Mouse (Mus musculus): ENCODE results near the gene Spata3. TPM values are rescaled to one million over a fixed set of nuclear protein-coding genes. Genes with fewer than 3 reads are reported as not detected.
"Not testable (repeated sequence)": the region's sequence is repeated elsewhere in the genome, so short reads cannot be mapped to it uniquely, and the experiment has no call there.

Spata3 gene
- polyA plus RNA-seq, 1 experiment from 2014 or later: not detected

- no peak overlapping the region for H3K27ac ChIP-seq (ENCODE audit: low read depth, low read length)
- no peaks in the 10 kb centered on the region for H3K36me3 ChIP-seq (ENCODE audit: control insufficient read depth, insufficient read depth)
- H3K4me2 ChIP-seq (replicated peaks; ENCODE audit: low read depth): no peak overlapping the region
- H3K9me3 ChIP-seq (ENCODE audit: control insufficient read depth): no peaks in the 10 kb centered on the region
- no peaks in the 10 kb centered on the region for H3K27me3 ChIP-seq (replicated peaks; ENCODE audit: control insufficient read depth, insufficient read depth, low read length)
- ATAC-seq: no peak
- H3K9ac ChIP-seq (ENCODE audit: low read depth, low read length): no peak overlapping the region
- no peak overlapping the region for H3K4me3 ChIP-seq (ENCODE audit: low read depth, low read length)
- TF ChIP-seq CTCF (IDR thresholded peaks at IDR 0.05; ENCODE audit: low read depth): no peak
- 79% methylated on average over 4 of the region's 4 CpGs for WGBS
- no peaks in the 10 kb centered on the region for H3K4me1 ChIP-seq (replicated peaks; ENCODE audit: control insufficient read depth, insufficient read depth, low read length)
Measured at GRCm38 (mm10) chr1:85998012-85998411, 18.6 kb upstream of the Spata3 start.

DNA sequence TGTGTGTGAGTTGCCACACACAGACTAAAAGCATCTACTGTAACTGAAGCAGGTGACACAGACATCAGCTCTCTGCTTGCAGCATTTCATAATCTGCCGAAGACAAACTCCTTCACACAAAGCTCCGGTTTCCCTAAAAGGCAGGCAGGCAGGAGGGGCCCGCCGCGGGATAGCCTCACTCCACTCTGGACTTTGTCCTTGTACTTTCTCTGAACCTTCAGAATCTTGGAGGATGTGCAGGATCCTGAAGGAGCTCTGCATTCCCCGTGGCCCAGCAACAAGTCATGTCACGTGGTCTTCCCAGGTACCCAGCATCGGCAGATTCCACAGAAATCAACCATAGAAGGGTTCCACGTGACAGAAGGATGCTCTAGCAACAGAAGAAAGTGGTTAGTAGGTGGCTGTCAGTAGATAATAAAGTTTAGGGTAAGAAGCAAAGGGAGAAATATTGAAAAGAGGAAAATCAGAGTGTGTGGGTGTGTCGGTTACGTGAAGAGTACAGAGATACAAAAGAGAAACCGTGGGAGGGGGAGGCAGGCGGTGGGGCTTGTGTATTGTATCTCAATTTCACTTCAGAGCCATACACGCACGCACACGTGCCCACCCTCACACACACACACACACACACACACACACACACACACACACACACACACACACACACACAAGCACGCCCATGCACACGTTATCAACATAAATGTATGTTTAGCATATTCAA, 16.6 kb upstream of the Spata3 start:
- no peaks in the 10 kb centered on the region for H3K36me3 ChIP-seq (ENCODE audit: control insufficient read depth, insufficient read depth)
- H3K27me3 ChIP-seq (replicated peaks; ENCODE audit: control insufficient read depth, insufficient read depth, low read length): no peaks in the 10 kb centered on the region
- H3K9ac ChIP-seq (ENCODE audit: low read depth, low read length): no peak overlapping the region
- H3K4me2 ChIP-seq (replicated peaks; ENCODE audit: low read depth): 0 out of 2 replicates have a peak overlapping the region, but pooled peaks have one; percentile 21
- 62% methylated on average over 18 of the region's 18 CpGs for WGBS
- TF ChIP-seq CTCF (IDR thresholded peaks at IDR 0.05; ENCODE audit: low read depth): no peak
- no peak overlapping the region for H3K27ac ChIP-seq (ENCODE audit: low read depth, low read length)
- no peaks in the 10 kb centered on the region for H3K9me3 ChIP-seq (ENCODE audit: control insufficient read depth)
- ATAC-seq: peak; percentile 60; the same call in 1 of the 2 replicates
- no peak overlapping the region for H3K4me3 ChIP-seq (ENCODE audit: low read depth, low read length)
- no peaks in the 10 kb centered on the region for H3K4me1 ChIP-seq (replicated peaks; ENCODE audit: control insufficient read depth, insufficient read depth, low read length)

GRCm38 (mm10) chr1:86005540-86005939, 11.1 kb upstream of the Spata3 start:
- Histone ChIP-seq H3K4me1 (replicated peaks; ENCODE audit: control insufficient read depth, insufficient read depth, low read length) (no peaks in the 10 kb centered on the region), H3K27ac (ENCODE audit: low read depth, low read length) (no peak overlapping the region), H3K27me3 (replicated peaks; ENCODE audit: control insufficient read depth, insufficient read depth, low read length) (no peaks in the 10 kb centered on the region), H3K4me2 (replicated peaks; ENCODE audit: low read depth) (no peak overlapping the region), H3K36me3 (ENCODE audit: control insufficient read depth, insufficient read depth) (no peaks in the 10 kb centered on the region), H3K4me3 (ENCODE audit: low read depth, low read length) (no peak overlapping the region), H3K9ac (ENCODE audit: low read depth, low read length) (no peak overlapping the region), H3K9me3 (ENCODE audit: control insufficient read depth) (no peaks in the 10 kb centered on the region)
- no peak for TF ChIP-seq CTCF (IDR thresholded peaks at IDR 0.05; ENCODE audit: low read depth)
- ATAC-seq: no peak
- 83% methylated on average over 10 of the region's 10 CpGs for WGBS

- Histone ChIP-seq H3K4me3 (ENCODE audit: low read depth, low read length) (no peak overlapping the region), H3K27me3 (replicated peaks; ENCODE audit: control insufficient read depth, insufficient read depth, low read length) (no peaks in the 10 kb centered on the region), H3K4me2 (replicated peaks; ENCODE audit: low read depth) (no peak overlapping the region), H3K36me3 (ENCODE audit: control insufficient read depth, insufficient read depth) (no peaks in the 10 kb centered on the region), H3K9ac (ENCODE audit: low read depth, low read length) (no peak overlapping the region), H3K4me1 (replicated peaks; ENCODE audit: control insufficient read depth, insufficient read depth, low read length) (no peaks in the 10 kb centered on the region), H3K9me3 (ENCODE audit: control insufficient read depth) (no peaks in the 10 kb centered on the region), H3K27ac (ENCODE audit: low read depth, low read length) (no peak overlapping the region)
- ATAC-seq: no peak
- WGBS: 92% methylated on average over 6 of the region's 6 CpGs
- no peak for TF ChIP-seq CTCF (IDR thresholded peaks at IDR 0.05; ENCODE audit: low read depth)
Measured at GRCm38 (mm10) chr1:86006040-86006439, 10.6 kb upstream of the Spata3 start.

DNA sequence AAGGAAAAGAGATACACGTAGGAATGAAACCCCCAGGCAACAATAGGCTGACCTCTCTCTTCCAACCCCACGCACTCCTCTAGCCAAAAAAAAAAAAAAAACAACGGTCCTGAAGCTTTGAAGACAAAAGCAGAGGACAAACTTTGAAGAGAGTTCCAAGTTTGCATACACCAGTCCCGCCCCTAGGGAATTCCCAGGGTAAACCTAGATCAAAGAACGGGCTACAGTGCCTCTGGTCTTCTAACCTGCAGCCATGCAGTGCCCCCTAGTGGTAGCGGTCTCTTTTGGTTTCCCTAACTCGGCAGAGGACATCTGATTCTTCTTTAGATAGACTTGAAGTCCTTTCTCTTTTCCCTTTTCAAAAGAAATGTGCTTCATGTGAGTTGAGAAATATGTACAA, 8.8 kb upstream of the Spata3 start:
- peak; percentile 54 for ATAC-seq
- 3% methylated on average over 7 of the region's 7 CpGs for WGBS
- H3K36me3 ChIP-seq (ENCODE audit: control insufficient read depth, insufficient read depth): no peaks in the 10 kb centered on the region
- H3K4me3 ChIP-seq (ENCODE audit: low read depth, low read length): no peak overlapping the region
- no peak overlapping the region for H3K9ac ChIP-seq (ENCODE audit: low read depth, low read length)
- no peak overlapping the region for H3K4me2 ChIP-seq (replicated peaks; ENCODE audit: low read depth)
- no peaks in the 10 kb centered on the region for H3K9me3 ChIP-seq (ENCODE audit: control insufficient read depth)
- no peaks in the 10 kb centered on the region for H3K27me3 ChIP-seq (replicated peaks; ENCODE audit: control insufficient read depth, insufficient read depth, low read length)
- no peaks in the 10 kb centered on the region for H3K4me1 ChIP-seq (replicated peaks; ENCODE audit: control insufficient read depth, insufficient read depth, low read length)
- peak; percentile 96 for TF ChIP-seq CTCF (IDR thresholded peaks at IDR 0.05; ENCODE audit: low read depth)
- H3K27ac ChIP-seq (ENCODE audit: low read depth, low read length): no peak overlapping the region

- H3K4me1 ChIP-seq (replicated peaks; ENCODE audit: control insufficient read depth, insufficient read depth, low read length); ATAC-seq; H3K36me3 ChIP-seq (ENCODE audit: control insufficient read depth, insufficient read depth); H3K9me3 ChIP-seq (ENCODE audit: control insufficient read depth); H3K4me3 ChIP-seq (ENCODE audit: low read depth, low read length); H3K27ac ChIP-seq (ENCODE audit: low read depth, low read length); H3K4me2 ChIP-seq (replicated peaks; ENCODE audit: low read depth); H3K9ac ChIP-seq (ENCODE audit: low read depth, low read length): not testable (repeated sequence)
- H3K27me3 ChIP-seq (replicated peaks; ENCODE audit: control insufficient read depth, insufficient read depth, low read length): peaks cover 25% of the 10 kb centered on the region
- WGBS: 97% methylated on average over 9 of the region's 9 CpGs
Measured at GRCm38 (mm10) chr1:86015758-86016157, 858 bp upstream of the Spata3 start.
